Mouse (Mus musculus) cortical plate, adult 2 months (tissue): ENCODE measurements around the gene Grm1. TPM values are rescaled to one million over a fixed set of nuclear protein-coding genes. Genes with fewer than 3 reads are reported as not detected.
"Not testable (repeated sequence)": the region's sequence is repeated elsewhere in the genome, so short reads cannot be mapped to it uniquely, and the experiment has no call there.

Source experiments
- H3K27ac ChIP-seq: fragments of 200-500 bp; 2 replicates; pipeline ENCODE4 v1.5.1; 2012; ENCODE audit warnings: low read length, control low read depth, inconsistent platforms; ENCODE audit not compliant: insufficient read depth
- H3K4me1 ChIP-seq: fragments of 200-500 bp; 2 replicates; pipeline ENCODE4 v1.6.1; 2011; ENCODE audit warnings: low read length; ENCODE audit not compliant: control insufficient read depth, insufficient read depth
- H3K4me3 ChIP-seq: fragments of 200-500 bp; 2 replicates; pipeline ENCODE4 v1.5.1; 2011; ENCODE audit warnings: mild to moderate bottlenecking, low read length, control low read depth; ENCODE audit not compliant: insufficient read depth
- CTCF ChIP-seq: fragments of 200-500 bp; IDR thresholded peaks from 2 replicates; pipeline ENCODE4 v1.5.1; 2011; ENCODE audit warnings: mild to moderate bottlenecking, control low read depth, low read length; ENCODE audit not compliant: insufficient read depth; ENCODE audit errors: extremely low read depth
- POLR2A ChIP-seq: fragments of 200-500 bp; IDR thresholded peaks from 2 replicates; pipeline ENCODE4 v1.6.1; 2011; ENCODE audit warnings: mild to moderate bottlenecking, low read length, control low read depth; ENCODE audit not compliant: insufficient read depth; ENCODE audit errors: extremely low read depth
- polyA plus RNA-seq: library from polyadenylated mRNA; depleted of rRNA; stranded (reverse); fragments of >200 nt; gene quantifications from 2 replicates; pipeline ENCODE4 v1.2.3, GENCODE M21; 2012

Gene Grm1
- polyA plus RNA-seq, 1 experiment, result 14.4 TPM

- Histone ChIP-seq H3K27ac (no peak overlapping the region), H3K4me3 (no peak overlapping the region), H3K4me1 (no peaks in the 10 kb centered on the region)
- TF ChIP-seq CTCF (no peak), POLR2A (no peak)
These were observed 20.7 kb downstream of the Grm1 start for GRCm38 (mm10) chr10:11061318-11062071.

- no peak overlapping the region for H3K4me3 ChIP-seq
- H3K4me1 ChIP-seq, result no peaks in the 10 kb centered on the region
- no peak for TF ChIP-seq POLR2A
- TF ChIP-seq CTCF, result no peak
- no peak overlapping the region for H3K27ac ChIP-seq
These were observed 32.8 kb downstream of the Grm1 start for GRCm38 (mm10) chr10:11049361-11049760.

DNA sequence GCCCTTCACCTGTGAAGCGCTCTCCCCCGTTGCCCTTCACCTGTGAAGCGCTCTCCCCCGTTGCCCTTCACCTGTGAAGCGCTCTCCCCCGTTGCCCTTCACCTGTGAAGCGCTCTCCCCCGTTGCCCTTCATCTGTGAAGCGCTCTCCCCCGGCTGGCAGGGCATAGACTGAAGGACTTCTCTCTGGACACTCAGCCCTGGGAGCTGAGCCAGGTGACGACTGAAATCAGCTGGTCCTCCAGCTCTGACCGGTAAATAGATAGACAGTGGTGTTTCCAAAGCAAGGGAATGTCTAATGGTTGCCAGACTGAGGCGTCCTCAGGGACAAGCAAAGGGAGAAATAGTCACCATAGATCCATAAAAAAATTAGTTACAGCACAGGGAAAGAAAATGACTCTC lies 36.7 kb downstream of the Grm1 start:
- not testable (repeated sequence) for H3K4me1 ChIP-seq, H3K27ac ChIP-seq, H3K4me3 ChIP-seq

GRCm38 (mm10) chr10:11044455-11045106 lies 37.6 kb downstream of the Grm1 start:
- Histone ChIP-seq H3K27ac (no peak overlapping the region), H3K4me1 (no peaks in the 10 kb centered on the region), H3K4me3 (no peak overlapping the region)
- TF ChIP-seq CTCF (no peak), POLR2A (no peak)

GRCm38 (mm10) chr10:11039323-11039722 lies 42.8 kb downstream of the Grm1 start:
- no peak for TF ChIP-seq CTCF
- Histone ChIP-seq H3K27ac (no peak overlapping the region), H3K4me3 (no peak overlapping the region), H3K4me1 (no peaks in the 10 kb centered on the region)

GRCm38 (mm10) chr10:11032221-11032620 lies 49.9 kb downstream of the Grm1 start:
- H3K4me1 ChIP-seq, result no peaks in the 10 kb centered on the region
- no peak overlapping the region for H3K27ac ChIP-seq
- no peak for TF ChIP-seq CTCF
- no peak for TF ChIP-seq POLR2A
- no peak overlapping the region for H3K4me3 ChIP-seq

DNA sequence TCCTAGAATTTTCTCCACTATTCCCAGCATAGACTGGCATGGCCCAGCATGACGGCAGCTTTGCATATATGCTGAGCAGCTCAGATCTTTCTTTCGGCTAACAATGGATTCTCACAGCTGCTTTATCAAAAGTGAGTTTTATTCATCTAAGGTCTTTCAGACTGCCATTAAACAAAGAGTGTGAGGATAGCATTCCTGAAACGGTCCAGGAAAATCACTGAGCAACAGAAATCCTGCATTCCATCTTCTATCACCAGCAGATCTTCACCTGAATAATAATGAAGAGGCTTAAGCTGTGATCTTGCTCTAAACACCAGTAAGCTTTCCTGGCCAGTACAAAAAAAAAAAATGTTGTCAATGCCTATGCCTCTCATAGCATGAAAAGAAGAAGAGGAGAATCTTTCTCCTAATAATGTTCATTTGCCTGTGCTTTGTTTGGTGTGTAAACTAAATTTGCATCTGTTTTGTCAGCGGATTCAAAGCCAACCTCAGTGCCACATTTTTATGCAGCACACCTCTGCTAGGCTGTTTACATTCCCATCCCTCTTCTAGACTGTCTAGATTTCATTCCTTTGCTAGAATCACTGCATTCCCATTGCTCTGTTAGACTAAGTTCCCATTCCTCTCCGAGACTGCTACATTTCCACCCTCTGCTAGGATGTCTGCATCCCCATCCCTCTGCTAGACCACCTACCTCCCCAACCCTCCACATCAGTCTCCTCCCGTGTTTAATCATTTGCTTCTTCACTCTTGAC lies 56.2 kb downstream of the Grm1 start:
- TF ChIP-seq POLR2A, result no peak
- no peak for TF ChIP-seq CTCF
- Histone ChIP-seq H3K27ac (no peak overlapping the region), H3K4me1 (no peaks in the 10 kb centered on the region), H3K4me3 (no peak overlapping the region)

DNA sequence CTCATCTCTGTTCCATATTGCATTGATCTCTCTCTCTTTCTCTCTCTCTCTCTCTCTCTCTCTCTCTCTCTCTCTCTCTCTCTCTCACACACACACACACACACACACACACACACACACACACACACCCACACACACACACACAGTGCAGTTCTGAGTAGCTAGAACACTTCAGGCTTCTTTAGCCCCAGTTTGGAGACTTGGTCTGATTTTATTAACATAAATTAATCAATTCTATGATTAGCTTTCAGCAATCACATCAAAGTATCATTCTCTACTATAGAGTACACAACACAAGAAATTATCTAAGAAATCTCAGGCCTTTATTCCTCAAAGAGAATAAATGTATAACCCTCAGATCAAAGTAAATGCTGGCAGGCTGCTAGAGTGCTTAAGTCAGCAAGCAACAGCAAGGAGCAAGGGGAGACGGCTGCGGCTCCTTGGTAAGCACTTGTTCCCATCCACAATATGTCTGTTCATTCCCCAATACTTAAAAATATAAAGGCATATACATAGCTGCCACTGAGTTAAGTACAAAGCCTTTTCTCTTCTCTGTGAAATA lies 63.1 kb downstream of the Grm1 start:
- Histone ChIP-seq H3K4me1 (no peaks in the 10 kb centered on the region), H3K27ac (no peak overlapping the region), H3K4me3 (no peak overlapping the region)
- no peak for TF ChIP-seq CTCF
- TF ChIP-seq POLR2A, result no peak

- TF ChIP-seq POLR2A (no peak), CTCF (no peak)
- no peaks in the 10 kb centered on the region for H3K4me1 ChIP-seq
- no peak overlapping the region for H3K4me3 ChIP-seq
- H3K27ac ChIP-seq, result no peak overlapping the region
These were observed 68.5 kb downstream of the Grm1 start for GRCm38 (mm10) chr10:11013653-11014052.
